Mouse (Mus musculus): ENCODE results near the gene Epm2aip1. TPM values are rescaled to one million over a fixed set of nuclear protein-coding genes. Genes with fewer than 3 reads are reported as not detected.
A peak's percentile ranks its signal among the peaks of the same experiment; 100 is the strongest.

The Epm2aip1 gene
- total and polyA plus RNA-seq, 3 experiments = 3.4 to 7.4 TPM; not detected in 1

DNA sequence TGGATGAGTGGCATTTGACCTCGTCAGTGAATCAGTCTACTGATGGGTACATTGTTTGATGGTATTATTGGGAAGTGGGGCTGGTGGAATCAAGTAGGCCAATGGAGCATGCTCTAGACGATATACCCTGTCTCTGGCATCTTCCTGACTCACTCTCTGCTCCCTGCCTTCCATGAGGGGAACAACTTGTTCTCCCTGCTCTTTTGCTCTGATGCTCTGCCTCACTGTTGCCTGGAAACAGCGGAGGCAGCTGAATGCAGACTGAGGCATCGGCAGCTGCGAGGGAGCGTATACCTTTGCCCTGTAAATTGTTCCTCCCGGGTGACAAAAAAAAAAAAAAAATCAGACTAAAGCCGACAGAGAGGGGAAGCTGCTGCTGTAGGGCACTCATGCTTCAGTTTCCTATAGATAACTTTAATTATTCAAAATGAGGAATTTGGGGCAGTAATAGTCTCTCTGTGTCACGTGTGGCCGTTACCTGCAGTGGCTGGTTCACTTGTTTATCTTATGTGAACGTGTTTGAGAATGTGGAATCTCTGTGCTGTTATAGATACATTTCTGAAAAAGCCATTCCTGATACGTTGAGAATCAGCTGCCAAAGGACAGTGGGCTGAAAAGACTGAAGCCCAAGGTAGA is 30.6 kb downstream of the Epm2aip1 start:
- Histone ChIP-seq H3K27ac (ENCODE audit: control insufficient read depth, low read depth, low read length) (peak overlapping the region; percentile 5; the same call in 1 of the 2 replicates), H3K9ac (ENCODE audit: control insufficient read depth, low read depth, low read length, poor library complexity, severe bottlenecking) (no peak overlapping the region), H3K79me2 (ENCODE audit: control insufficient read depth, insufficient read depth, low read length, poor library complexity) (no peaks in the 10 kb centered on the region), H3K4me1 (ENCODE audit: control insufficient read depth in 1 of 2, insufficient read depth in 2 of 2, low read length in 2 of 2) (peaks cover 2 to 6% of the 10 kb centered on the region in 2 experiments), H3K27me3 (ENCODE audit: control insufficient read depth in 1 of 2, insufficient read depth in 2 of 2, low read length in 2 of 2) (no peaks in the 10 kb centered on the region; a peak in 1 of 4 replicates), H3K36me3 (ENCODE audit: control insufficient read depth in 1 of 2, insufficient read depth in 2 of 2, low read length in 2 of 2) (peaks cover 0 to 8% of the 10 kb centered on the region in 2 experiments; a peak in 2 of 4 replicates), H3K9me3 (replicated peaks; ENCODE audit: insufficient read depth, low read length) (no peaks in the 10 kb centered on the region), H3K4me3 (ENCODE audit: control insufficient read depth in 1 of 2, insufficient read depth in 1 of 2, low read depth in 2 of 2, low read length in 2 of 2) (no peak overlapping the region)
- no peak for TF ChIP-seq ZC3H11A (IDR thresholded peaks at IDR 0.05; ENCODE audit: low read depth, low read length)
- TF ChIP-seq MXI1 (IDR thresholded peaks at IDR 0.05; ENCODE audit: low read depth, low read length) = peak; percentile 43; the same call in 1 of the 2 replicates
- TF ChIP-seq HCFC1 (IDR thresholded peaks at IDR 0.05; ENCODE audit: low read depth, low read length) = no peak
- TF ChIP-seq MYB (IDR thresholded peaks at IDR 0.05; ENCODE audit: low read depth, low read length) = peak; percentile 54; the same call in 1 of the 2 replicates
- TF ChIP-seq MAX (IDR thresholded peaks at IDR 0.05; ENCODE audit: low read length) = no peak
- peak; percentile 45; the same call in 1 of the 2 replicates for TF ChIP-seq BHLHE40 (IDR thresholded peaks at IDR 0.05; ENCODE audit: borderline replicate concordance, low read depth, low read length)
- peak; percentile 61; the same call in 1 of the 2 replicates for TF ChIP-seq USF1 (IDR thresholded peaks at IDR 0.05; ENCODE audit: low read depth, low read length)
- 0 out of 2 replicates have a peak, but pooled peaks have one; percentile 54 for TF ChIP-seq MYC (IDR thresholded peaks at IDR 0.05; ENCODE audit: low read depth, low read length)
- TF ChIP-seq TCF12 (IDR thresholded peaks at IDR 0.05; ENCODE audit: low read depth, low read length) = peak; percentile 72
- TF ChIP-seq EP300 (IDR thresholded peaks at IDR 0.05; ENCODE audit: low read depth in 1 of 2, low read length in 2 of 2) = peak; percentile 57 to 72; a peak in 2 of 4 replicates
- peak; percentile 93 for TF ChIP-seq ZNF384 (IDR thresholded peaks at IDR 0.05; ENCODE audit: low read depth, low read length)
- peak; percentile 56 for DNase-seq (ENCODE audit: low read depth, low spot score)

DNA sequence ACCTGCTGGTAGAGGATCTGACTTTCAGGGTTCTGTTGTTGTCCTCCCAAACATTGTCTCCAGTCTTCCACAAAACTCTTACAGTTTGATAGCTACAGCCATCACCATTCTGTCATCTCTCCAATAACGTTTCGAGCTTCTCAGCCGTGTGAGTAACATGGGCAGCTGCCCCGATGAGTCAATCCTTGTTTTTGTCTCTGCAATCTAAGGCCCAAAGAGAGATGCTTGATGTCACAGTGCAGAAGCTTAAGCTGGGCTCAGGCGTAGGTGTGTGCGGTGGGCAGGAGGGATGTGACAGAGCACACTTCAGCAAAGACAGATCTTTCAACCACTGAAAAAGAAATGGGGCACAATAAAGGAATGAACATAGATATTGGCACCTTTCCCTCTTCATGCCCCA is 32.3 kb downstream of the Epm2aip1 start:
- Histone ChIP-seq H3K27me3 (ENCODE audit: control insufficient read depth in 1 of 2, insufficient read depth in 2 of 2, low read length in 2 of 2) (no peaks in the 10 kb centered on the region), H3K4me1 (ENCODE audit: control insufficient read depth in 1 of 2, insufficient read depth in 2 of 2, low read length in 2 of 2) (peaks cover 2 to 6% of the 10 kb centered on the region in 2 experiments), H3K79me2 (ENCODE audit: control insufficient read depth, insufficient read depth, low read length, poor library complexity) (no peaks in the 10 kb centered on the region), H3K27ac (ENCODE audit: control insufficient read depth, low read depth, low read length) (no peak overlapping the region), H3K4me3 (ENCODE audit: control insufficient read depth in 1 of 2, insufficient read depth in 1 of 2, low read depth in 2 of 2, low read length in 2 of 2) (no peak overlapping the region), H3K9me3 (replicated peaks; ENCODE audit: insufficient read depth, low read length) (no peaks in the 10 kb centered on the region), H3K36me3 (ENCODE audit: control insufficient read depth in 1 of 2, insufficient read depth in 2 of 2, low read length in 2 of 2) (peaks cover 0 to 8% of the 10 kb centered on the region in 2 experiments; a peak in 2 of 4 replicates), H3K9ac (ENCODE audit: control insufficient read depth, low read depth, low read length, poor library complexity, severe bottlenecking) (no peak overlapping the region)
- DNase-seq (ENCODE audit: low read depth, low spot score) = no peak
- no peak for TF ChIP-seq E2F4 (IDR thresholded peaks at IDR 0.05; ENCODE audit: borderline replicate concordance, low read depth, low read length)
- no peak for TF ChIP-seq CHD2 (IDR thresholded peaks at IDR 0.05; ENCODE audit: low read length)
- no peak for TF ChIP-seq ZNF384 (IDR thresholded peaks at IDR 0.05; ENCODE audit: low read depth, low read length)
- no peak for TF ChIP-seq USF1 (IDR thresholded peaks at IDR 0.05; ENCODE audit: low read depth, low read length)

DNA sequence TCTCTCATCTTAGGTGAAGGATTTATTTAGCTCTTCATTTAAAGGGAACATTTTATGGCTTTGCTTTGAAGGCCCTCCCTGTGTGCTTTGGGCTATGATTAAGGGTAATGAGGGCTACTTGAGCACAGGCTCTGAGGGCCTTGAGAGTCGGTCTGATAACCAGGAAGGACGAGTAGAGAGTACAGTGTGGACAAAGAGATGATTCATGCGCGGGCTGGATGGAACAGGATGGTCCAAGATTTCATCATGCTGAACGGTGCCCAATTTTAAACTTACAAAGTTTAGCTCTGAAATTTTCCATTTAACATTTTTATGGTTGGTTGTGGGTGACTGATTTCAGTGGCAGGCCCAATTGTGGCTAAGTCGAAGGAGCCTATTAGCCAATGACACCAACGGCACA is 34.4 kb downstream of the Epm2aip1 start:
- H3K4me3 ChIP-seq (ENCODE audit: control insufficient read depth in 1 of 2, insufficient read depth in 1 of 2, low read depth in 2 of 2, low read length in 2 of 2) = no peak overlapping the region
- H3K79me2 ChIP-seq (ENCODE audit: control insufficient read depth, insufficient read depth, low read length, poor library complexity) = no peaks in the 10 kb centered on the region
- DNase-seq (ENCODE audit: low read depth, low spot score) = no peak
- peaks cover 0 to 8% of the 10 kb centered on the region in 2 experiments; a peak in 2 of 4 replicates for H3K36me3 ChIP-seq (ENCODE audit: control insufficient read depth in 1 of 2, insufficient read depth in 2 of 2, low read length in 2 of 2)
- H3K27me3 ChIP-seq (ENCODE audit: control insufficient read depth in 1 of 2, insufficient read depth in 2 of 2, low read length in 2 of 2) = no peaks in the 10 kb centered on the region
- H3K9me3 ChIP-seq (replicated peaks; ENCODE audit: insufficient read depth, low read length) = no peaks in the 10 kb centered on the region
- peaks cover 2 to 6% of the 10 kb centered on the region in 2 experiments for H3K4me1 ChIP-seq (ENCODE audit: control insufficient read depth in 1 of 2, insufficient read depth in 2 of 2, low read length in 2 of 2)
- no peak overlapping the region for H3K27ac ChIP-seq (ENCODE audit: control insufficient read depth, low read depth, low read length)
- no peak overlapping the region for H3K9ac ChIP-seq (ENCODE audit: control insufficient read depth, low read depth, low read length, poor library complexity, severe bottlenecking)
- TF ChIP-seq CHD1 (IDR thresholded peaks at IDR 0.05; ENCODE audit: low read depth, low read length) (no peak), USF2 (IDR thresholded peaks at IDR 0.05; ENCODE audit: borderline replicate concordance in 1 of 2, insufficient read depth in 1 of 2, low read depth in 1 of 2, low read length in 2 of 2) (no peak), NRF1 (IDR thresholded peaks at IDR 0.05; ENCODE audit: insufficient read depth, low read depth, low read length, poor library complexity, severe bottlenecking) (no peak), TCF12 (IDR thresholded peaks at IDR 0.05; ENCODE audit: low read depth, low read length) (no peak), HCFC1 (IDR thresholded peaks at IDR 0.05; ENCODE audit: low read depth, low read length) (no peak), MAZ (IDR thresholded peaks at IDR 0.05; ENCODE audit: low read depth, low read length) (no peak), RAD21 (IDR thresholded peaks at IDR 0.05; ENCODE audit: low read depth, low read length) (no peak), JUND (IDR thresholded peaks at IDR 0.05; ENCODE audit: low read depth, low read length) (no peak), KAT2A (conservative IDR thresholded peaks at IDR 0.05; ENCODE audit: low read depth, low read length) (no peak), GABPA (IDR thresholded peaks at IDR 0.05; ENCODE audit: low read depth, low read length) (no peak), POLR2A (IDR thresholded peaks at IDR 0.05; ENCODE audit: control insufficient read depth in 1 of 2, insufficient read depth in 1 of 2, low read depth in 1 of 2, low read length in 2 of 2, poor library complexity in 1 of 2) (no peak), USF1 (IDR thresholded peaks at IDR 0.05; ENCODE audit: low read depth, low read length) (no peak), RCOR1 (IDR thresholded peaks at IDR 0.05; ENCODE audit: low read depth, low read length) (no peak), ZNF384 (IDR thresholded peaks at IDR 0.05; ENCODE audit: low read depth, low read length) (no peak), SMC3 (IDR thresholded peaks at IDR 0.05; ENCODE audit: low read depth, low read length) (no peak)

Data from MEL (cell line).